Mouse (Mus musculus): ENCODE measurements at regions not wholly inside any gene's neighbourhood (a gene's known extent, or its start where the extent isn't known, plus 50 kb on each side); places are given as distances from the start of the nearest gene placed in this dataset.
"Not testable (repeated sequence)": the region's sequence is repeated elsewhere in the genome, so short reads cannot be mapped to it uniquely, and the experiment has no call there.

- no peak for DNase-seq
Measured at GRCm38 (mm10) chr6:31897001-31897400, 153.0 kb upstream of the 1700012A03Rik start.

- no peak for DNase-seq
Measured at GRCm38 (mm10) chr6:31895835-31896234, 154.2 kb upstream of the 1700012A03Rik start.

DNA sequence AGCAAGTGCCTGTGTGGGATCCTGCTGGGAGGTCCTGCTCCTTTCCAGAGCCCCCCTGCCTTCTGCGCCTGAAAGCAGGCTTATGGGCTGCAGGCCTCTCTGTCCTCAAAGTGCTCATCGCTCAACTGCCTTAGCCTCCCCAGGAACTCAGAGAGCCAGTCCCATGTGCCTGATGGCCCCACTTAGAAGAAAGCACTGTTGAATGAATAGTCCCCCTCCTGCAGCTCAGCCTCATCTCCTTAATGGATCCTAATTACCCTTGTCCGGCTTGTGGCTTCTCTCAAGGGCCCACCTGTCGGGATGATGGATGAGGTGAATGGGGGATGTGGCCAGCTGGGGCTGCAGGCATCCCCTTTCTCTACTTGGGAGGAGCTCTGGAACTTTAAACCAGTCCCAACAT lies 163.1 kb upstream of the 1700012A03Rik start:
- no peak for DNase-seq

DNA sequence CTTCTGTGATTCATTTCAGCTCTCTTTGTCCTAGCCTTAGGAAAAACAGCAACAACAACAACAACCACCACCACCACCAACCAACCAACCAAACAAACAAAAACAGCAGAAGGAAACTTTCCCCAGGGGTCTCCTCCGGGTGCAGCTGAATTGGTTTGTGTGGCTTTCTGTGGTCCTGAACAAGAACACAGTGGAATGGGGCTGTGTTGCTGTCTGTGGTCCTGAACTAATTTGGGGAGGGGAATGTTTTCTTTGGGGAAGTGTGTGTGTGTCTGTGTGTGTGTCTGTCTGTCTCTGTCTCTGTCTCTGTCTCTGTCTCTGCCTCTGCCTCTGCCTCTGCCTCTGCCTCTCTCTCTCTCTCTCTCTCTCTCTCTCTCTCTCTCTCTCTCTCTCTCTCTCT lies 164.8 kb upstream of the 1700012A03Rik start:
- DNase-seq, result not testable (repeated sequence)

GRCm38 (mm10) chr6:31883726-31884125 lies 166.3 kb upstream of the 1700012A03Rik start:
- DNase-seq, result no peak

GRCm38 (mm10) chr6:31874616-31875015 lies 175.4 kb upstream of the 1700012A03Rik start:
- no peak for DNase-seq

DNA sequence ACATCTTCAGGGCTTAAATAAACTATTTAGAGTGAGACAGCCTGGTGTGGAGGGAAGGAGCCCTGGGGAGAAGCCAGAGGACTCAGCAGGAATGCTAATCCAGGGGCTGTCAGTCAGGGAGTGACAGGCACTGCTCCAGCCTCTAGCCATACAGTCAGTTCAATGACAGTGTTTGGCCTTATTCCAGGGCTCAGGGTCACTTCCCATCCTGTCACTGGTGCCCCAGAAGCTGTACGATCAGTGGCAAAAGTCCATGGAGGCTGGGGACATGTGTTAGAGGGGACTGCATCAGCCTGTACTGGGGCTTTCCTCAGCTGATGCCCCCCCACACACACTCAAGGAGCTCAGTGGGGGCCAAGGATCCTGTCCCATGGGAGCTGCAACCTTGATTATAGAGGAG lies 176.1 kb upstream of the 1700012A03Rik start:
- DNase-seq, result no peak

- no peak for DNase-seq
Measured at GRCm38 (mm10) chr6:31871766-31872165, 178.3 kb upstream of the 1700012A03Rik start.

- DNase-seq, result no peak
Measured at GRCm38 (mm10) chr6:31861996-31862395, 188.1 kb upstream of the 1700012A03Rik start.

DNA sequence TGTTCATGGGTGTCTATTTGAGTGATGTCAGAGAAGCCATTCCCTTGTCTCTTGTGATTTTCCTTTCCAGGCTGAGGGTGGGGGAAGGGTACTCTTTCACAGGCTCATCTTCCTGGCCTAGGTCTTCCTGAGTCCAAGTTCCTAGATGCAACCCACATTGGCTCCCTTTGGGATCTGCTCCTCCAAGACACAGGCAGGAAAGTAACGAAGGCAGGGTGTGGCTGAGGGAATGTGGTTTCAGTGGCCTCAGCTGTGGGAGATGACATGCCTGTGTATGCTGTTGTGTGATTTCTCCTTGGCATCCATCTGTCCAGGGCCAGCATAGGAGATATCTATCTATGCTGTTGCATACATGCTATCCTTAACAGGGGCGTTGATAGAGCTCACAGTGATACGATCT lies 190.4 kb upstream of the 1700012A03Rik start:
- DNase-seq, result no peak

GRCm38 (mm10) chr6:31854261-31854660 lies 195.8 kb upstream of the 1700012A03Rik start:
- no peak for DNase-seq

DNA sequence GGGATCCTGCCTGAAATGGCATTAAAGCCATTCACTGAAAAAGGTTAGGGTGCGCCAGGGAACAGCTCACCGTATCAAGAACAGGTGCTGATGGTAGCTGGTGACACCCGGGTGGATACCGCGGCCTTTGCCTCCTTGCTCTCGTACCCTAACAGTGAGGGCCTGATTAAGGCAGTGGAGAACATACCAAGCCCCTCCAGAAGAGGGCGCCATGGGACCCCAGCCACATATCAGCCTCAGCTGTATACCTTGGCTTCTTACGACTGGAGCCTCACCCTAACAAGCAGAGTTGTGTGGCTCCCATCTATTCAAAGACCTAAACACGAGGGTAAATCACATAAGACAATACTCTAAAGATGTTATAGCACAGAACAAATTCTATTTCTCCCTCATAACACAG lies 203.7 kb upstream of the 1700012A03Rik start:
- DNase-seq, result no peak

DNA sequence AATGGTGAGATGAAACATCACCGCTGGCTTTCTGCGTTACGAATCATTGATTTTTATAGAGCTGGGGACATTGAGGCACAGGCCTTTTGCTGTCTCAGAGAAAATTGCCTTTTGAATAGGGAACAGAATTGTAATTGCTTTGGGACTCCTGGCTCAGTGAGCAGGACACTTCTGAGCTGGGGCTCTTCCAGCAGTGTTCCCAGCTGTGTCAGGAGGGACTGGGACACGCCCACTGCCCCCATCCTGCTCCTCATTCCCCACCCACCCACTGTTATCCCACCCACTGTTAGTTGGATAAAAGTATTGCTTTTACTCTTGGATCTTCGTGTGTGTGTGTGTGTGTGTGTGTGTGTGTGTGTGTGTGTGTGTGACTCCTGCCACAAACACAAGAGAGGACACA lies 204.4 kb upstream of the 1700012A03Rik start:
- DNase-seq, result no peak

DNA sequence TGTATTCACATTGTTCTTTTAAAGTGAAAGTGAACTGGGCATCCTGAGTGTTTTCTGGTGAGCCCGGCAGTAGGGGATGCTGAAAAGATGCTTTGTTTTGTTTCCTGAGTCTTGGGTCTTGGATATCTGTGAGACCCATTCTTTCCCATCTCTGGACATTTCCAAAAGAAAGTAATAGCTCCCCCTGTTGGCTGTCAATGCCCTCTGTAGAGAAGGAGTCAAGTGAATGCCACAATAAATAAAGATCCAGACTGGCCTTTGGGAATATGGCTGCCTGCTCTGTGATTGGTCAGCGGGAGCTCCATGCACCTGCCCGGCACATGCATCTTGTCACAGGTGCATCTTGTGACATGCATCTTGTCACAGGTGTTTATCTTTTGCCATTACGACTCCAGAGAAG lies 209.4 kb upstream of the 1700012A03Rik start:
- no peak for DNase-seq

DNA sequence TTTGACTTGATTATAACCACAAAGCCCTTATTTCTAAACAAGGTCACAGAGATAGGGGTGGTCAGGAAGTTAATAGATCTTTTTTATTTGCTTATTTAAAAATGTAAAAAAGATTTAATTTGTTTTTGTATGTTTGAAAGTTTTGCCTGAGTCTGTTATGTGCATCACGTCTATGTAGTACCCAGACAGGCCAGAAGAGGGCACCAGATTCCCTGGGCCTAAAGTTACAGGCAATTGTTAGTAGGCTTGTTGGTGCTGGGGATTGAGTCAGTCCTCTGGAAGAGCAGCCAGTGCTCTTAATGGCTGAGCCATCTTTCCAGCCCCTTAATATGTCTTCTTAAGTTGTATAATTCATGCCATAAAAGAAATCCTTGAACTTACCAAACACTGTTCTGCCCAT lies 211.5 kb upstream of the 1700012A03Rik start:
- no peak for DNase-seq

DNA sequence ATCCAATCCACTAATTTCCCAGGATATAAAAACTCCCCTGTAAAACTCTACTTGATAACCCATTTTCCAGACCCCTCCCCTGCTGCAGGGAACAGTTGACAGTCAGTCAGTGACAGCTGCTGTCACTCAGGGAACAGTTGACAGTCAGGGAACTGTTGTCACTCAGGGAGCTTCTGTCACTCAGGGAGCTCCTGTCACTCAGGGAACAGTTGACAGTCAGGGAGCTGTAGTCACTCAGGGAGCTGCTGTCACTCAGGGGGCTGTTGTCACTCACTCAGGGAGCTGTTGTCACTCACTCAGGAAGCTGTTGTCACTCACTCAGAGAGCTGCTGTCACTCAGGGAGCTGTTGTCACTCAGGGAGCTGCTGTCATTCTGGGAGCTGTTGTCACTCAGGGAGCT lies 214.3 kb upstream of the 1700012A03Rik start:
- DNase-seq, result no peak

GRCm38 (mm10) chr6:31834503-31834902 lies 215.5 kb upstream of the 1700012A03Rik start:
- DNase-seq, result no peak

GRCm38 (mm10) chr6:31830610-31831009 lies 219.4 kb upstream of the 1700012A03Rik start:
- DNase-seq, result no peak

DNA sequence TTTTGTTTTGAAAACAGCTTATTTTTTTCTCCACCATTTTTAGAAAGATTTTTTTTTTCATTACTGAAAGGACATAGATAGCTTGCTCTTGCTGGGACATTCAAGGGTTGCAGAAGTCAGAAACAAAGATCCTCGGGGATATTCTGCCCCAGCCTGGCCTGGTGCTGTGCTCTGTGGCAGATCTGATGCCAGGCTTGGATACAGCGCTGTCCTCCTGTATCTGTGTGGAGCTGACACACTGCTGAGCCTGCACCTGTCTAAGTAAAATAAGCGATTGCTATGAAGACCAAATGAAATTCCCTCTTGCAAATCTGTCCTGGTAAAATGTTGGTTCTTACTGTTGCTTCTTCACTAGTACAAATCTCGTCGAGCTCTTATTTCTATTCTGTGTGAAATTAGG lies 226.4 kb upstream of the 1700012A03Rik start:
- DNase-seq, result no peak

DNA sequence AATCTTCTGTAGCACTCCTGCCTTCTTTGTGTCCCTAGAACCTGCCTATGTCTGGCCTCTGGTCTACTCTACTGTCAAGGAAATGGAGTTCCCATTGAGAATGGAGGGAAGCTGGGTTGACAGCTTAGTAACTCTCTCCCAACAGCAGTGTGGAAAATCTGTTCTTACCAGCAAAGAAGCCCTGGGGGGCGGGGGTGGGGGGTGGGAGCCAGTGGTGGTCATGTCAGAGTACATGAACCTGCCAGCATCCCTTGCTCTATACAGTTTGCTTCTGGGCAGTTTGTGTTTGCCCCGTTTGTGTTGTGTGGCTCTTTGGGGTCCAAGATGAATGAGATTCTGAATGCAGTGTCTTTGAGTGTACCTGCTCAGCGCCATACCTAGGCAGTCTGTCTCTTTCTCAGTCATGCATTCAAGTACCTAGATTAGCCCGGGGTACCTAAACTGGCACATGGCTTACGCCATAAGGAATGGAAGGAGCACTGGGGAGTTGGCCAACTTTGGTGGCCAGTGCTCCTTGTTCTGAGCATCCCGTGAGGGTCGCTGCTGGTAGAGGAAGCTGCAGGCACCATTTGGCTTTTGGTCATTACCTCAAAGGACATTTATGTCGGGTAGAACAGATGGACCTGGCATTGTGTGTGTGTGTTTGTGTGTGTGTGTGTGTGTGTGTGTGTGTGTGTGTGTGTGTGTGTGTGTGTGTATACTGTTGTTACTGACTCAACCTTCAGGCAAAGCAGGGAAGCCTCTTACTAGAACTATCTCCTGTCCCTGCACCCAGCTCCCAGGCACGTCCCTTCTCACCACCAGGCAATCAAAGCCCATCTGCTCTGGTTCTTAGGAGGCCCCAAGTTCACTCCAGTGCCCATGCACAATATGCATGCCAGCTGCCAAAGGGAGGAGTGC lies 227.6 kb upstream of the 1700012A03Rik start:
- no peak for DNase-seq

DNA sequence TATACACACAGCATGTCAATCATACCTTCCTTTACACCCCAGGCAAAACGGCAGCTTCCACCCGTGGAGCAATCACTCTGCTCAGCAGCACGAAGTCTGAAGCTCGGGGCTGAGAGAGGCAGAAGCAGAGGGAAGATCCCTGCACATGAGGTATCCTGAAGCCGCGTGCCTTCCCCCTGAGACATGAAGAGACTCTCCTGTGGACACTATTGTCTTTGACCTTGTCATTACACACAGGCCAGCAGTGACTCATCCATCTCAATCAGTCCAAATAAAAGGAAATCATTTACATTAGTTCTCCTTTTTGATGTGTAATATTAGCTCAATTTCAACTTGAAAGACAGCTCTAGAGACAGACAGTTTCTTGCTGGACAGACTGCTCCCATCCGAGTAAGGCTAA lies 228.4 kb upstream of the 1700012A03Rik start:
- DNase-seq, result no peak

DNA sequence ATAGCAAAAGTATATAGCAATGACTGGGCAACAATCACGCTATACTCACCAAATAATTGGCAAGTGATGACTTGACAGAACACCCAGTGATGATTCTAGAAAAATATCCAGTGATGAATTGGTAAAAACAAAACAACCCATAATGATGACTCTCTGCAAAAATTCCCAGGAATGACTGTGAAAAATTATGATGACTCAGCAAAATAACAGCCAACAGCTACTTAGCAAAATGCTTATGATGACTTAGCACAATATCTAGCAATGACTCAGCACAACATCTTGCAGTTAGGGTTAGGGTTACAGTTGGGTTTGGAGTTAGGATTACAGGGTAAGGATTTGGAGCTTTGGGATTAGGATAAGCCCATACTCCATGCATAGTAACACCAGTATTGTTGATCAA lies 232.4 kb upstream of the 1700012A03Rik start:
- DNase-seq, result no peak

DNA sequence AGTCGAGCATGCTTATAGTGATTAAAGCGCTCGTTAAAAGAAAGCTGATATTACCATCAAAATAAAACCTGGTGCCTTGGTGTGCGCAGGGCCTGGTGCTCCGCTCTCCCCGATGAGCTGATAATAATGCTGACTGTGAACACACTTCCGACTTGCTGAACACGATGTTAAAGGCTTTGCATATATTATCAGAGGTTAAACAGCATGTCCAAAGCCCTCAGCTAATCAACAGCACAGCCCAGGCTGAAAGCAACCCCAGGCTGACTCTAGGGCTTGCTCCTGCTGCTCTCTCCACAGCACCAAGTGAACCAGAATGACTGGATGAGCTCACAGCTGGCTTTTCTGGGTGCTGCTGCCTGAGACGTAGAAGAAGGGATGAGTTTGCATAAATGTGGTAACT lies 238.2 kb upstream of the 1700012A03Rik start:
- no peak for DNase-seq

- no peak for DNase-seq
Measured at GRCm38 (mm10) chr6:31810602-31811512, 239.2 kb upstream of the 1700012A03Rik start.
